9 mouse cellular contexts compared by ENCODE assay signal in the genomic region with DNA sequence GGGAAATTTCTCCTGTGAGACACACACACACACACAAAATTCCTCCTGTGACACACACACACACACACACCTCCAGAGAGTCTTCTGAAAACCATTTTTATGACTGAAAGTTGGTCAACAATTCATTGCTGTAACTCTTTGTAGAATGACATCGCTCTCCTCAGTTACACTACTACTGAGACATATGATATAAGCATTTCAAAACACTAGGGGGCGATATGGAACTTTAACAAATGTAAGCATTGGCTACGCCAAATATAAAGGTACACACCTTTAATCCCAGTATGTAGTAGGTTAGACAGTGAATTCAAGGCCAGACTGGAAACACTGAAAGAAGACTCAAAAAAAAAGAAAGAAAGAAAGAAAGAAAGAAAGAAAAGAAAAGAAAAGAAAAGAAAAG. TPM values are rescaled to one million over a fixed set of nuclear protein-coding genes. Genes with fewer than 3 reads are reported as not detected.
DNase-seq lines count a peak whose midpoint lies in the region; ATAC-seq and TF ChIP-seq lines count a peak whose summit lies in the region.
"Had no signal": no experiment of that assay in that cellular context is flagged by ENCODE, and none has a peak within 500 bp of the region (broad histone marks: within the 10 kb centered on the region; RNA-seq: fewer than 3 reads in every experiment).

No protein-coding gene starts in this region.

- peak; percentile 50 for TF ChIP-seq CTCF in hindbrain, postnatal 0 days (IDR thresholded peaks at IDR 0.05; ENCODE audit: low read depth)
- TF ChIP-seq CTCF in CH12.LX (conservative IDR thresholded peaks at IDR 0.05 in 1 of 2, IDR thresholded peaks at IDR 0.05 in 1 of 2; ENCODE audit: low read depth in 2 of 2, low read length in 2 of 2) = peak in 1 of 2 experiments; percentile 66; a peak in 3 of 4 replicates

- no peak for TF ChIP-seq EP300 in CH12.LX (IDR thresholded peaks at IDR 0.05; ENCODE audit: low read length)

- no peak overlapping the region for H3K4me3 ChIP-seq in hindbrain, postnatal 0 days (ENCODE audit: low read length)
- H3K4me3 ChIP-seq in hindbrain, embryonic 16.5 days (ENCODE audit: low read length) = no peak overlapping the region
- H3K4me3 ChIP-seq in CH12.LX (replicated peaks in 1 of 3; ENCODE audit: low read depth in 2 of 3, low read length in 2 of 3, poor library complexity in 1 of 3) = no peak overlapping the region
- no peak overlapping the region for H3K4me3 ChIP-seq in forebrain, embryonic 12.5 days (replicated peaks)

- H3K9me3 ChIP-seq in hindbrain, postnatal 0 days (ENCODE audit: low read length) = no peaks in the 10 kb centered on the region
- no peaks in the 10 kb centered on the region for H3K9me3 ChIP-seq in hindbrain, embryonic 16.5 days (ENCODE audit: control insufficient read depth, low read length)
- no peaks in the 10 kb centered on the region for H3K9me3 ChIP-seq in CH12.LX (replicated peaks; ENCODE audit: low read length)
- no peaks in the 10 kb centered on the region for H3K9me3 ChIP-seq in forebrain, embryonic 12.5 days

- no peak overlapping the region for H3K9ac ChIP-seq in hindbrain, postnatal 0 days (replicated peaks; ENCODE audit: low read length)
- H3K9ac ChIP-seq in hindbrain, embryonic 16.5 days (ENCODE audit: low read depth, low read length) = no peak overlapping the region
- H3K9ac ChIP-seq in CH12.LX (ENCODE audit: insufficient read depth, low read depth) = no peak overlapping the region
- no peak overlapping the region for H3K9ac ChIP-seq in forebrain, embryonic 12.5 days

- ATAC-seq in hindbrain, postnatal 0 days = no peak
- no peak for ATAC-seq in hindbrain, embryonic 16.5 days
- no peak for ATAC-seq in forebrain, embryonic 12.5 days (ENCODE audit: low FRiP score)

- no peak overlapping the region for H3K4me2 ChIP-seq in hindbrain, postnatal 0 days (ENCODE audit: low read depth, low read length)
- H3K4me2 ChIP-seq in hindbrain, embryonic 16.5 days (ENCODE audit: low read length) = no peak overlapping the region
- no peak overlapping the region for H3K4me2 ChIP-seq in CH12.LX (ENCODE audit: insufficient read depth, low read depth, poor library complexity, severe bottlenecking)
- no peak overlapping the region for H3K4me2 ChIP-seq in forebrain, embryonic 12.5 days

- dilution Hi-C loops in CH12.LX (cut with MboI; ENCODE audit: extremely low pct_ligation_motif_present, extremely low pct_unique_long_range_greater_than_20kb, low sequenced_read_pairs) = no loop called here

- no peaks in the 10 kb centered on the region for H3K27me3 ChIP-seq in hindbrain, postnatal 0 days (ENCODE audit: insufficient read depth, low read length)
- no peaks in the 10 kb centered on the region for H3K27me3 ChIP-seq in hindbrain, embryonic 16.5 days (replicated peaks; ENCODE audit: control insufficient read depth, insufficient read depth, low read length)
- H3K27me3 ChIP-seq in CH12.LX (replicated peaks) = no peaks in the 10 kb centered on the region
- H3K27me3 ChIP-seq in forebrain, embryonic 12.5 days = no peaks in the 10 kb centered on the region

- peaks cover 7% of the 10 kb centered on the region for H3K4me1 ChIP-seq in hindbrain, postnatal 0 days (ENCODE audit: insufficient read depth, low read length)
- peaks cover 5% of the 10 kb centered on the region; the same call in 1 of the 2 replicates for H3K4me1 ChIP-seq in hindbrain, embryonic 16.5 days (ENCODE audit: control insufficient read depth, insufficient read depth, low read depth, low read length)
- peaks cover 0 to 19% of the 10 kb centered on the region in 2 experiments; a peak in 2 of 4 replicates for H3K4me1 ChIP-seq in CH12.LX (ENCODE audit: control insufficient read depth in 1 of 2, insufficient read depth in 2 of 2)
- peaks cover 7% of the 10 kb centered on the region for H3K4me1 ChIP-seq in forebrain, embryonic 12.5 days

- no peak overlapping the region for H3K27ac ChIP-seq in hindbrain, postnatal 0 days
- H3K27ac ChIP-seq in hindbrain, embryonic 16.5 days (ENCODE audit: low read depth, low read length) = no peak overlapping the region
- no peak overlapping the region for H3K27ac ChIP-seq in CH12.LX (ENCODE audit: insufficient read depth, low read depth)
- no peak overlapping the region for H3K27ac ChIP-seq in forebrain, embryonic 12.5 days

- TF ChIP-seq POLR2A in CH12.LX (IDR thresholded peaks at IDR 0.05; ENCODE audit: low read depth, low read length) = no peak

- peaks cover 7% of the 10 kb centered on the region for H3K79me2 ChIP-seq in CH12.LX (replicated peaks; ENCODE audit: control insufficient read depth, extremely low read depth, insufficient read depth, poor library complexity, severe bottlenecking)

- in situ Hi-C loops in CH12.LX (cut with MboI; ENCODE audit: low pct_ligation_motif_present, low pct_unique_long_range_greater_than_20kb, low sequenced_read_pairs) = no loop called here

- H3K36me3 ChIP-seq in hindbrain, postnatal 0 days (ENCODE audit: insufficient read depth, low read length) = no peaks in the 10 kb centered on the region
- no peaks in the 10 kb centered on the region for H3K36me3 ChIP-seq in hindbrain, embryonic 16.5 days (ENCODE audit: control insufficient read depth, insufficient read depth, low read length)
- H3K36me3 ChIP-seq in CH12.LX (replicated peaks in 1 of 2; ENCODE audit: control insufficient read depth in 1 of 2, insufficient read depth in 1 of 2, low read length in 1 of 2) = peaks cover 5 to 21% of the 10 kb centered on the region in 2 experiments
- H3K36me3 ChIP-seq in forebrain, embryonic 12.5 days (replicated peaks) = 0 out of 2 replicates have a peak, but pooled peaks cover 3% of the 10 kb centered on the region

- DNase-seq in hindbrain, postnatal 0 days (ENCODE audit: low spot score) = peak; percentile 75
- DNase-seq in CH12.LX (ENCODE audit: extremely low read depth) = peak; percentile 60
- peak; percentile 50 for DNase-seq in brain, adult 2 months (ENCODE audit: low read depth, low spot score)
- DNase-seq in lung, postnatal 10 days = peak; percentile 19
- DNase-seq in thymus, adult 18-20 months = no peak
- no peak for DNase-seq in frontal cortex, postnatal 10 days (ENCODE audit: low spot score in 2 of 2)
- DNase-seq: gastrocnemius, postnatal 10 days had no signal

- WGBS in hindbrain, postnatal 0 days = 68% methylated on average over 3 of the region's 3 CpGs
- WGBS in hindbrain, embryonic 16.5 days = 69% methylated on average over 3 of the region's 3 CpGs
- 70% methylated on average over 3 of the region's 3 CpGs for WGBS in forebrain, embryonic 12.5 days

- peak; percentile 74 for TF ChIP-seq RAD21 in CH12.LX (IDR thresholded peaks at IDR 0.05; ENCODE audit: low read depth, low read length)

TF ChIP-seq in CH12.LX, 34 proteins besides CTCF, POLR2A, EP300 and RAD21:
- peak; percentile 48 for TF ChIP-seq SMC3 (IDR thresholded peaks at IDR 0.05; ENCODE audit: low read depth, low read length)
- no peak for TF ChIP-seq ETS1 (conservative IDR thresholded peaks at IDR 0.05; ENCODE audit: low read depth, low read length)

RNA-seq across cellular contexts. Expression of a gene that starts 18.7 kb away (rescaled TPM):
- total RNA-seq in hindbrain, postnatal 0 days (2014; rRNA removed) = 46.1 and 74.0 TPM in 2 replicates
- 26.7 and 29.2 TPM in 2 replicates for polyA plus RNA-seq in hindbrain, postnatal 0 days (2015; fragmentation: Nextera tagmentation; extraction: Ambion mirVana)
- polyA plus RNA-seq in hindbrain, embryonic 16.5 days (2015; fragmentation: Nextera tagmentation; extraction: Ambion mirVana) = 27.2 and 29.8 TPM in 2 replicates
- total RNA-seq in CH12.LX (2012; rRNA removed) = 17.1 and 19.7 TPM in 2 replicates
- 9.4 and 10.8 TPM in 2 replicates for total RNA-seq in CH12.LX (2014; rRNA removed)
- 12.9 and 14.0 TPM in 2 replicates for polyA plus RNA-seq in CH12.LX (2012; ENCODE audit: insufficient read length, low read depth)
- polyA plus RNA-seq in forebrain, embryonic 12.5 days (2016; fragmentation: Nextera tagmentation; extraction: Ambion mirVana) = 45.8 and 50.3 TPM in 2 replicates

Comparison
In these comparisons a context has a peak if more than half of its experiments do, and no peak if none do; other contexts are left out.
1. DNase-seq: peak in hindbrain, postnatal 0 days (single experiment), CH12.LX (single experiment), brain, adult 2 months (single experiment) and lung, postnatal 10 days (single experiment); none in thymus, adult 18-20 months (0 of 2) and frontal cortex, postnatal 10 days (0 of 2).